Mouse (Mus musculus) neutrophil, adult 83 days (primary cell): ENCODE results near the gene Pld3. TPM values are rescaled to one million over a fixed set of nuclear protein-coding genes. Genes with fewer than 3 reads are reported as not detected.

Source experiments
- total RNA-seq, 2 experiments: library from RNA; stranded (reverse); gene quantifications; one replicate each; pipeline ENCODE4 v1.2.4; 2023

Gene Pld3
- 10 to 100 TPM; 13.9 to 18.2 TPM for total RNA-seq

GRCm38 (mm10) chr7:27552931-27553513 is at the start of gene Pld3, which contains the start of gene 2310022A10Rik:
TSS of gene Pld3 (minus strand) at chr7:27553218.
TSS of gene 2310022A10Rik (plus strand) at chr7:27553233.

GRCm38 (mm10) chr7:27591266-27592216 is 38.5 kb upstream of the Pld3 start, which contains the start of gene Akt2:
TSS of gene Akt2 (plus strand) at chr7:27591552.

GRCm38 (mm10) chr7:27522967-27523366 is 30.1 kb downstream of the Pld3 start, which contains the start of gene Hipk4:
TSS of gene Hipk4 (plus strand) at chr7:27523267.

GRCm38 (mm10) chr7:27499036-27499435 is 54.0 kb downstream of the Pld3 start, which contains the start of gene Prx:
TSS of gene Prx (plus strand) at chr7:27499324.

GRCm38 (mm10) chr7:27486770-27487697 is 66.0 kb downstream of the Pld3 start, which contains the start of gene Sertad1:
TSS of gene Sertad1 (plus strand) at chr7:27486910.

Other genes starting within 250 kb of the Pld3 start
- under 1 TPM in 1 of 2 experiments, not detected in 1; 0.53 TPM for gene Ltbp4, start 215.5 kb downstream of the Pld3 start, total RNA-seq
- gene Shkbp1, start 197.2 kb downstream of the Pld3 start, total RNA-seq, result 10 to 100 TPM; 97.3 to 98.6 TPM
- 10 to 100 TPM in 1 of 2 experiments, 1 to 10 TPM in 1; 4.6 to 10.3 TPM for gene Gm20479, start 195.8 kb downstream of the Pld3 start, total RNA-seq
- under 1 TPM; 0.11 to 0.61 TPM for gene Sptbn4, start 105.5 kb downstream of the Pld3 start, total RNA-seq
- gene Blvrb, start 105.2 kb downstream of the Pld3 start, total RNA-seq, result 10 to 100 TPM; 58.1 to 91.3 TPM
- gene Sertad3, start 79.5 kb downstream of the Pld3 start, total RNA-seq, result 10 to 100 TPM; 21.8 to 24.6 TPM
- gene Sertad1, start 66.3 kb downstream of the Pld3 start, total RNA-seq, result 10 to 100 TPM; 30.7 TPM
- under 1 TPM; 0.90 to 0.92 TPM for gene Prx, start 53.9 kb downstream of the Pld3 start, total RNA-seq
- under 1 TPM; 0.22 to 0.26 TPM for gene Hipk4, start 30.0 kb downstream of the Pld3 start, total RNA-seq
- gene 2310022A10Rik, start within 50 bp of the Pld3 start, total RNA-seq, result 10 to 100 TPM; 14.1 to 14.2 TPM
- 100 to 1,000 TPM in 1 of 2 experiments, 10 to 100 TPM in 1; 94.7 to 101 TPM for gene Akt2, start 38.3 kb upstream of the Pld3 start, total RNA-seq
- not detected for gene Ttc9b, start 100.7 kb upstream of the Pld3 start, total RNA-seq
- gene Map3k10, start 121.4 kb upstream of the Pld3 start, total RNA-seq, result 1 to 10 TPM; 4.3 to 7.5 TPM
- gene Zfp607b, start 136.1 kb upstream of the Pld3 start, total RNA-seq, result under 1 TPM; 0.22 to 0.75 TPM
- 1 to 10 TPM; 3.8 to 4.8 TPM for gene Zfp60, start 178.2 kb upstream of the Pld3 start, total RNA-seq